Mouse (Mus musculus) layer of hippocampus, postnatal 14 days (tissue): ENCODE data around the gene Gm21797. TPM values are rescaled to one million over a fixed set of nuclear protein-coding genes. Genes with fewer than 3 reads are reported as not detected.
"Not testable (repeated sequence)": the region's sequence is repeated elsewhere in the genome, so short reads cannot be mapped to it uniquely, and the experiment has no call there.

Experiments
- DNase-seq, 2 experiments: peaks; one replicate each; pipeline ENCODE4 v3.0.0; 2021 to 2022; ENCODE audit warnings: low spot score in 2 of 2, mixed read lengths in 1 of 2
- long read RNA-seq, 2 experiments: library from polyadenylated mRNA; stranded (forward); transcript quantifications; one replicate each; pipeline ENCODE4 v2.0.0; 2021
- total RNA-seq, 2 experiments: library from RNA; stranded (reverse); gene quantifications; 2 replicates each; pipeline ENCODE4 v1.2.3; 2021

The Gm21797 gene
- not detected for total RNA-seq
- long read RNA-seq, experiment 1, result 0 reads
- long read RNA-seq, experiment 2, result 0 reads

- DNase-seq, result not testable (repeated sequence)
Measured at GRCm38 (mm10) chrY:40775665-40776064, at the start of gene Gm21797. Gm21797 (minus strand) TSS chrY:40775765.

DNA sequence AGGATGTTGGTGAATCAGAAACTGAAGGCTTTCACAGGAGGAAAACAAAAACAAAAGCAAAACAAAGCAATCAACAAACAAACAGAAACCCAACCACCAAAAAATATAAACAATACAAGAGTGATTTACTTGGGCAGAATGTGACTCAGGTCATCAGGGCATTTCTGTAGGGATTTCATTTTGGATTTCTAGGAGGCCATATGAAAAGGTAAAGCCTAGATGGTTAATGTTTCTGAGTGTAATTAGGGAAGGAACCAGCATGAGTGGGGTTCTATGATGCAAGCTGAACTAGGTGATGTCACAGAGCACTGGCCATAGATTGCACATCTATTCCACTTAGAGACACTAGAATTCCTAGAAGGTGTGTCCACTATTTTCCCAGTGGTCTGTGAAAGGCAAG is 29.0 kb upstream of the Gm21797 start, which contains the start of gene Gm20795:
Gm20795 (plus strand) TSS at position 301 of the 400 bp plus-strand sequence.
- not testable (repeated sequence) for DNase-seq

Other genes starting within 250 kb of the Gm21797 start
- gene Gm21852, start 123.8 kb downstream of the Gm21797 start, total RNA-seq, result not detected
- gene Gm20795, start 29.1 kb upstream of the Gm21797 start, total RNA-seq, result not detected